Mouse (Mus musculus): ENCODE measurements at regions not wholly inside any gene's neighbourhood (a gene's known extent, or its start where the extent isn't known, plus 50 kb on each side); places are given as distances from the start of the nearest gene placed in this dataset.

- H3K4me2 ChIP-seq, result no peak overlapping the region
- no peak overlapping the region for H3K9ac ChIP-seq (replicated peaks)
- no peak overlapping the region for H3K27ac ChIP-seq (replicated peaks)
- ATAC-seq (ENCODE audit: low FRiP score), result no peak
- H3K4me3 ChIP-seq (replicated peaks), result no peak overlapping the region
- 83% methylated on average over 2 of the region's 2 CpGs for WGBS
- no peaks in the 10 kb centered on the region for H3K27me3 ChIP-seq (replicated peaks)
- H3K9me3 ChIP-seq (replicated peaks), result no peaks in the 10 kb centered on the region
- no peaks in the 10 kb centered on the region for H3K36me3 ChIP-seq
- no peaks in the 10 kb centered on the region for H3K4me1 ChIP-seq
Observed at GRCm38 (mm10) chr12:7321453-7321852, 656.0 kb upstream of the Apob start.

GRCm38 (mm10) chr12:7328620-7329019 is 648.8 kb upstream of the Apob start:
- H3K9me3 ChIP-seq (replicated peaks), result no peaks in the 10 kb centered on the region
- H3K36me3 ChIP-seq, result no peaks in the 10 kb centered on the region
- no peaks in the 10 kb centered on the region for H3K4me1 ChIP-seq
- no peak overlapping the region for H3K4me2 ChIP-seq
- H3K9ac ChIP-seq (replicated peaks), result no peak overlapping the region
- no peak overlapping the region for H3K27ac ChIP-seq (replicated peaks)
- H3K4me3 ChIP-seq (replicated peaks), result no peak overlapping the region
- no peaks in the 10 kb centered on the region for H3K27me3 ChIP-seq (replicated peaks)
- ATAC-seq (ENCODE audit: low FRiP score), result no peak
